Mouse (Mus musculus): ENCODE measurements around the gene Krtap19-2.

DNA sequence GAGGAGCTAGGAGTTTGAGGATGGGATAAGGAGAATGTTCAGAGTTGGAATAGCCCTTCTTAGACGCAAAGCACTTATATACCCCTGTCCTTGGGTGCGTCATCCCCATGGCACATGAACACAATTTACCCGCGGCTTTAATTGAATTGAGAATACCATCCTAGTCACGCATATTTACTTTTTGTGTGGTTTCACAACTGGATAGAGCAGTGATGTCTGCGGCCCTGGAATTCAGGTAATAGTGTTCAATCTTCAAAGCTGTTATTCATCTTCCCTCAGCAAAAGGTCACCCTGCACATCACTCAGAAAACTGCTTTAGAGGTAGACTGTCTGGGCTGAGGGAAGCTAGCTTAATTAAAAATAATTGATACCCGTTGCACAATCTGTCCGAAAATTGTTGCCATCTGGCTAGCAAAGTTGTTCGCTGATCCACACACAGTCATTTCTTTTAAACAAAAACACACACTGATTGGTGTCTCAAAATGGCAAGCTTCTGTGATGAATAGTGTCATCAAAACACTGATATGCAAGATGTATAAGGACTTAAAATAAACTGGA is 47.9 kb downstream of the Krtap19-2 start, which contains the start of gene Krtap14:
- TF ChIP-seq POLR2A (IDR thresholded peaks at IDR 0.05; ENCODE audit: control insufficient read depth, extremely low read depth, insufficient read depth, low read length, poor library complexity) (no peak), CTCF (IDR thresholded peaks at IDR 0.05; ENCODE audit: borderline replicate concordance, control insufficient read depth, extremely low read depth, insufficient read depth, low read length, poor library complexity) (no peak)
